Mouse (Mus musculus): ENCODE measurements around the gene Pole4.
A peak's percentile ranks its signal among the peaks of the same experiment; 100 is the strongest.

DNA sequence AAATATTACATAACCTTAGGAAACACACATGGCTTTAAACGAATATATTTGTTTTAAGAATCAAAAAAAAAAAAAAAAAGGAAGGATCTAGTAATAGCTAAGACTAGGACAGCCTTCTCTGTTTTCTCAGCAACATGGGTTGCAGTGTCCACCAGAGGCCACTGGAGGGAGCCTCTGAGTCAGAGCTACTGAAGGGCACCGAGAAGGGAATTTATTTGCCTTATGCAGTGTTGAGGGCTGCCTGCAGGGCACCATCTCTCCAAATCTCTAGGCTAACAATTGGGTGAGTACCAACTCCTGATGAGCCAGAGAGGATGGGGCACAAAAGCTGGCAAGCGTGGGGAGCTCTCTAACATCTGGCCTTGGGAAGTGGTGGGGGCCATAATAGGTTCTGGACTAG, 9.1 kb upstream of the Pole4 start:
- TF ChIP-seq CTCF (conservative IDR thresholded peaks at IDR 0.05 in 1 of 2, IDR thresholded peaks at IDR 0.05 in 1 of 2; ENCODE audit: low read depth in 2 of 2, low read length in 2 of 2) (peak; percentile 92 to 96), BHLHE40 (IDR thresholded peaks at IDR 0.05; ENCODE audit: low read depth, low read length) (no peak), MXI1 (IDR thresholded peaks at IDR 0.05; ENCODE audit: low read depth, low read length) (peak; percentile 10; the same call in 1 of the 2 replicates), UBTF (IDR thresholded peaks at IDR 0.05; ENCODE audit: low read depth, low read length) (no peak), POLR2A (IDR thresholded peaks at IDR 0.05; ENCODE audit: low read depth, low read length) (no peak), MYC (IDR thresholded peaks at IDR 0.05; ENCODE audit: low read depth, low read length) (peak; percentile 66; the same call in 1 of the 2 replicates), SMC3 (IDR thresholded peaks at IDR 0.05; ENCODE audit: low read depth, low read length) (peak; percentile 91), NELFE (IDR thresholded peaks at IDR 0.05; ENCODE audit: low read depth, low read length) (0 out of 2 replicates have a peak, but pooled peaks have one; percentile 44), CHD1 (IDR thresholded peaks at IDR 0.05; ENCODE audit: low read depth, low read length) (peak; percentile 40; the same call in 1 of the 2 replicates)
